Mouse (Mus musculus) lung, postnatal 0 days (tissue): ENCODE measurements around the gene St3gal4.

ENCODE experiments used
- CTCF ChIP-seq: IDR thresholded peaks from 2 replicates; pipeline ENCODE4 v1.5.1; 2016; ENCODE audit warnings: antibody characterized with exemption, mild to moderate bottlenecking
- EP300 ChIP-seq: IDR thresholded peaks from 2 replicates; pipeline ENCODE4 v1.6.1; 2016; ENCODE audit warnings: antibody characterized with exemption, mild to moderate bottlenecking, control low read depth

GRCm38 (mm10) chr9:35117384-35118295, 1.4 kb downstream of the St3gal4 start:
- TF ChIP-seq CTCF (no peak), EP300 (peak; percentile 41; the same call in 1 of the 2 replicates)
